Mouse (Mus musculus) neural tube, embryonic 14.5 days (tissue): ENCODE data around the gene Gm21987. TPM values are rescaled to one million over a fixed set of nuclear protein-coding genes. Genes with fewer than 3 reads are reported as not detected.
"Not testable (repeated sequence)": the region's sequence is repeated elsewhere in the genome, so short reads cannot be mapped to it uniquely, and the experiment has no call there.

Experiments
- ATAC-seq: fragments of 200-750 bp; cut with Nextera tagmentation; 2 replicates; pipeline ENCODE4 v1.8.0; 2017; ENCODE audit warnings: low read depth, mild to moderate bottlenecking, moderate TSS enrichment, moderate library complexity
- H3K27ac ChIP-seq: fragments of 300-500 bp; sonication (generic); 2 replicates; pipeline ENCODE4 v1.5.1; 2014; ENCODE audit warnings: low read depth, mild to moderate bottlenecking, control low read depth, low read length, moderate library complexity, mixed read lengths
- H3K27me3 ChIP-seq: fragments of 300-500 bp; sonication (generic); 2 replicates; pipeline ENCODE4 v1.6.1; 2014; ENCODE audit warnings: low read length; ENCODE audit not compliant: control insufficient read depth, insufficient read depth
- H3K36me3 ChIP-seq: fragments of 300-500 bp; sonication (generic); 2 replicates; pipeline ENCODE4 v1.6.1; 2014; ENCODE audit warnings: low read length, mixed read lengths; ENCODE audit not compliant: control insufficient read depth, insufficient read depth
- H3K4me1 ChIP-seq: fragments of 300-500 bp; sonication (generic); 2 replicates; pipeline ENCODE4 v1.6.1; 2014; ENCODE audit warnings: low read length; ENCODE audit not compliant: control insufficient read depth, insufficient read depth
- H3K4me2 ChIP-seq: fragments of 300-500 bp; sonication (generic); 2 replicates; pipeline ENCODE4 v1.6.1; 2014; ENCODE audit warnings: mild to moderate bottlenecking, low read depth, low read length, control low read depth
- H3K4me3 ChIP-seq: fragments of 300-500 bp; sonication (generic); 2 replicates; pipeline ENCODE4 v1.5.1; 2014; ENCODE audit warnings: low read depth, low read length, control low read depth, mixed read lengths
- H3K9ac ChIP-seq: fragments of 300-500 bp; sonication (generic); replicated peaks from 2 replicates; pipeline ENCODE4 v1.6.1; 2014; ENCODE audit warnings: low read depth, mild to moderate bottlenecking, control low read depth, low read length, mixed read lengths
- H3K9me3 ChIP-seq: fragments of 300-500 bp; sonication (generic); 2 replicates; pipeline ENCODE4 v1.6.1; 2016; ENCODE audit warnings: low read length; ENCODE audit not compliant: control insufficient read depth
- WGBS: fragments of 180-500 bp; shearing (Covaris S2); extraction: QIAGEN DNeasy Blood & Tissue Kit; methylation state at CpG from one replicate; pipeline ENCODE4 v1.1.7; 2014; 5-methylcytosine and 5-hydroxymethylcytosine counted together
- polyA plus RNA-seq: library from polyadenylated mRNA; unstranded; fragments of >200 nt; fragmentation: Nextera tagmentation; extraction: Ambion mirVana; gene quantifications from 2 replicates; pipeline ENCODE4 v1.2.1, GENCODE M21; 2014

The Gm21987 gene
- polyA plus RNA-seq, 1 experiment from 2014 or later: not detected

GRCm38 (mm10) chr16:38318492-38318891, 28.3 kb upstream of the Gm21987 start:
- 82% methylated on average over 9 of the region's 9 CpGs for WGBS
- H3K27ac ChIP-seq: no peak overlapping the region
- H3K36me3 ChIP-seq: no peaks in the 10 kb centered on the region
- no peaks in the 10 kb centered on the region for H3K9me3 ChIP-seq
- H3K27me3 ChIP-seq: no peaks in the 10 kb centered on the region
- H3K4me2 ChIP-seq: no peak overlapping the region
- no peak overlapping the region for H3K9ac ChIP-seq
- no peaks in the 10 kb centered on the region for H3K4me1 ChIP-seq
- no peak for ATAC-seq
- H3K4me3 ChIP-seq: no peak overlapping the region

GRCm38 (mm10) chr16:38319087-38319486, 27.8 kb upstream of the Gm21987 start:
- ATAC-seq: no peak
- Histone ChIP-seq H3K4me1 (no peaks in the 10 kb centered on the region), H3K4me3 (no peak overlapping the region), H3K9ac (no peak overlapping the region), H3K27ac (no peak overlapping the region), H3K4me2 (no peak overlapping the region), H3K9me3 (no peaks in the 10 kb centered on the region), H3K27me3 (no peaks in the 10 kb centered on the region), H3K36me3 (no peaks in the 10 kb centered on the region)
- WGBS: 94% methylated on average over 4 of the region's 4 CpGs

GRCm38 (mm10) chr16:38321452-38321935, 25.3 kb upstream of the Gm21987 start:
- Histone ChIP-seq H3K27me3 (no peaks in the 10 kb centered on the region), H3K9me3 (no peaks in the 10 kb centered on the region), H3K36me3 (no peaks in the 10 kb centered on the region), H3K27ac (no peak overlapping the region), H3K4me2 (peak overlapping the region; percentile 38), H3K9ac (no peak overlapping the region), H3K4me1 (no peaks in the 10 kb centered on the region), H3K4me3 (peak overlapping the region; percentile 7; the same call in 1 of the 2 replicates)
- WGBS: 29% methylated on average over 17 of the region's 17 CpGs
- ATAC-seq: peak; percentile 65

GRCm38 (mm10) chr16:38324311-38324710, 22.5 kb upstream of the Gm21987 start:
- Histone ChIP-seq H3K4me3 (no peak overlapping the region), H3K9me3 (no peaks in the 10 kb centered on the region), H3K4me1 (no peaks in the 10 kb centered on the region), H3K27me3 (no peaks in the 10 kb centered on the region), H3K36me3 (no peaks in the 10 kb centered on the region), H3K4me2 (no peak overlapping the region), H3K27ac (no peak overlapping the region), H3K9ac (no peak overlapping the region)
- 94% methylated on average over 15 of the region's 15 CpGs for WGBS
- ATAC-seq: no peak

GRCm38 (mm10) chr16:38326778-38327397, 20.0 kb upstream of the Gm21987 start:
- H3K9me3 ChIP-seq: no peaks in the 10 kb centered on the region
- H3K9ac ChIP-seq: no peak overlapping the region
- ATAC-seq: no peak
- no peak overlapping the region for H3K4me2 ChIP-seq
- H3K4me1 ChIP-seq: no peaks in the 10 kb centered on the region
- no peak overlapping the region for H3K27ac ChIP-seq
- H3K36me3 ChIP-seq: no peaks in the 10 kb centered on the region
- 80% methylated on average over 11 of the region's 11 CpGs for WGBS
- no peak overlapping the region for H3K4me3 ChIP-seq
- no peaks in the 10 kb centered on the region for H3K27me3 ChIP-seq

- no peaks in the 10 kb centered on the region for H3K9me3 ChIP-seq
- no peak overlapping the region for H3K27ac ChIP-seq
- H3K27me3 ChIP-seq: no peaks in the 10 kb centered on the region
- 89% methylated on average over 3 of the region's 3 CpGs for WGBS
- H3K36me3 ChIP-seq: no peaks in the 10 kb centered on the region
- no peaks in the 10 kb centered on the region for H3K4me1 ChIP-seq
- no peak overlapping the region for H3K4me3 ChIP-seq
- H3K4me2 ChIP-seq: no peak overlapping the region
- no peak overlapping the region for H3K9ac ChIP-seq
- no peak for ATAC-seq
Measured at GRCm38 (mm10) chr16:38329340-38329739, 17.5 kb upstream of the Gm21987 start.

GRCm38 (mm10) chr16:38334431-38334830, 12.4 kb upstream of the Gm21987 start:
- H3K4me2 ChIP-seq: no peak overlapping the region
- WGBS: 26% methylated on average over 6 of the region's 6 CpGs
- no peak for ATAC-seq
- H3K36me3 ChIP-seq: no peaks in the 10 kb centered on the region
- H3K4me1 ChIP-seq: no peaks in the 10 kb centered on the region
- no peak overlapping the region for H3K27ac ChIP-seq
- H3K9me3 ChIP-seq: no peaks in the 10 kb centered on the region
- no peak overlapping the region for H3K9ac ChIP-seq
- no peaks in the 10 kb centered on the region for H3K27me3 ChIP-seq
- no peak overlapping the region for H3K4me3 ChIP-seq

GRCm38 (mm10) chr16:38338077-38338476, 8.8 kb upstream of the Gm21987 start:
- not testable (repeated sequence) for H3K4me2 ChIP-seq, H3K27me3 ChIP-seq, H3K4me3 ChIP-seq, H3K9ac ChIP-seq, H3K4me1 ChIP-seq, ATAC-seq, H3K36me3 ChIP-seq, H3K27ac ChIP-seq, H3K9me3 ChIP-seq
- 90% methylated on average over 4 of the region's 4 CpGs for WGBS

GRCm38 (mm10) chr16:38341396-38342324, 5.2 kb upstream of the Gm21987 start, which contains the start of gene Maats1:
TSS of gene Maats1 (minus strand) at chr16:38342143.
- no peaks in the 10 kb centered on the region for H3K9me3 ChIP-seq
- peak within 1 kb of the TSS; percentile 33 for H3K4me3 ChIP-seq
- H3K27me3 ChIP-seq: no peaks in the 10 kb centered on the region
- no peak within 1 kb of the TSS for H3K27ac ChIP-seq
- H3K9ac ChIP-seq: peak within 1 kb of the TSS; percentile 39
- H3K4me1 ChIP-seq: peaks cover 4% of the 10 kb centered on the region; the same call in 1 of the 2 replicates
- H3K36me3 ChIP-seq: no peaks in the 10 kb centered on the region
- H3K4me2 ChIP-seq: peak within 1 kb of the TSS; percentile 76
- 10% methylated on average over 30 of the region's 30 CpGs for WGBS
- ATAC-seq: peak; percentile 94
